Mouse (Mus musculus): Measurements from ENCODE around the gene Pla2g3. TPM values are rescaled to one million over a fixed set of nuclear protein-coding genes. Genes with fewer than 3 reads are reported as not detected.

Gene Pla2g3
- polyA plus RNA-seq, 1 experiment from 2014 or later, result 0.36 TPM

DNA sequence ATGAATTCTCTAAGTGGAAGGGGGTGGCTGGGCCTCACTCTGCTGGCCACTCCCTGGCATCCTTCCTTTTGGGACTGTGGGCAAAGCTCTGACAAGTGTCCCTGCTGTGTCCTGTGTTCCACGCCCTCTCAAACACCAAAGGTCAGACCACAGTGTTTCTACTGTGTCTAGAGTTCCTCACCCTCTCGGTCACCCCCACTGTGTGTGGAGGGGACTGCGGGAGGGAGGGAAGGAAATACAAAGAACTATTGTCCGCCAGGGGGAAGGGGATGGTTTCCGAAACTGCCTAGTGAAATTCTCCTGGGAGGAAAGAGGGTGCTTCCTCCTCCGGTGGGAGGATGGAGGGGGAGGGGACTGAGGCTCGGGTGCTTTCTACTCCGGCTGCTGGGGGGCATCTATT is 46.9 kb downstream of the Pla2g3 start:
- Histone ChIP-seq H3K27ac (replicated peaks; ENCODE audit: low read depth, low read length) (peak overlapping the region; percentile 95), H3K9ac (ENCODE audit: low read depth, low read length) (peak overlapping the region; percentile 51; the same call in 1 of the 2 replicates), H3K4me3 (ENCODE audit: low read depth, low read length) (peak overlapping the region; percentile 43), H3K9me3 (ENCODE audit: control insufficient read depth, low read length) (no peaks in the 10 kb centered on the region), H3K36me3 (ENCODE audit: control insufficient read depth, insufficient read depth, low read length) (peaks cover 41% of the 10 kb centered on the region), H3K27me3 (replicated peaks; ENCODE audit: control insufficient read depth, insufficient read depth, low read length) (no peaks in the 10 kb centered on the region), H3K4me1 (ENCODE audit: control insufficient read depth, insufficient read depth, low read length) (peaks cover 23% of the 10 kb centered on the region), H3K4me2 (ENCODE audit: low read depth, low read length) (peak overlapping the region; percentile 68)
- 11% methylated on average over 8 of the region's 8 CpGs for WGBS
- no peak for DNase-seq (ENCODE audit: low spot score)
- no peak; the same call in 1 of the 2 replicates for ATAC-seq (ENCODE audit: low read depth)

GRCm38 (mm10) chr11:3535406-3535986 is 47.4 kb downstream of the Pla2g3 start:
- WGBS, result 0% methylated on average over 18 of the region's 36 CpGs
- peak; percentile 90 for ATAC-seq (ENCODE audit: low read depth)
- H3K4me2 ChIP-seq (ENCODE audit: low read depth, low read length), result peak overlapping the region; percentile 68

DNA sequence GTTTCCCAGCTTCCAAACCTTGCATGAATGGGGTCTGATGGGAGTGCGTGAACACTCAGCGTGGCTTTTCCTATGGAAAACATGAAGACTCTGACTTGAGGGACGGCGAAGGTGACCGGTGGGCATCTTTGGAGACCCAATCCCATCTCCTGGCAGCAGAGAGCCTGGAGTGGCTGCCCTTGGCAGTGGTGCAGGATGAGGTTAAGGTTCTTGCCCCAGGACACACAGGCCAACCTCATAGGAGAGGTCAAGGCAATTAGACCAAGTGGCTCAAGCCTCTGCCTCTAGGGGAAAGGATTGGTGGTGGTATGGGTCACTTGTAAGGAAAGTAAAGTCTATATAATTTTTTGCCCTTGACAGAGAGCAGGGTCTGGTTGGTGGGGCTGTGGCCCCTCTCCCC is 48.0 kb downstream of the Pla2g3 start:
- Histone ChIP-seq H3K4me3 (ENCODE audit: low read depth, low read length) (peak overlapping the region; percentile 43), H3K9me3 (ENCODE audit: control insufficient read depth, low read length) (no peaks in the 10 kb centered on the region), H3K9ac (ENCODE audit: low read depth, low read length) (peak overlapping the region; percentile 72), H3K36me3 (ENCODE audit: control insufficient read depth, insufficient read depth, low read length) (peaks cover 29% of the 10 kb centered on the region), H3K4me1 (ENCODE audit: control insufficient read depth, insufficient read depth, low read length) (peaks cover 23% of the 10 kb centered on the region), H3K4me2 (ENCODE audit: low read depth, low read length) (peak overlapping the region; percentile 68), H3K27me3 (replicated peaks; ENCODE audit: control insufficient read depth, insufficient read depth, low read length) (no peaks in the 10 kb centered on the region), H3K27ac (replicated peaks; ENCODE audit: low read depth, low read length) (peak overlapping the region; percentile 95)
- WGBS, result 23% methylated on average over 5 of the region's 5 CpGs
- DNase-seq (ENCODE audit: low spot score), result no peak
- no peak for ATAC-seq (ENCODE audit: low read depth)

More at GRCm38 (mm10) chr11:3535406-3535986, 47.4 kb downstream of the Pla2g3 start:
- Histone ChIP-seq H3K9ac (ENCODE audit: low read depth, low read length) (peak overlapping the region; percentile 72), H3K9me3 (ENCODE audit: control insufficient read depth, low read length) (no peaks in the 10 kb centered on the region), H3K4me3 (ENCODE audit: low read depth, low read length) (peak overlapping the region; percentile 43), H3K36me3 (ENCODE audit: control insufficient read depth, insufficient read depth, low read length) (peaks cover 35% of the 10 kb centered on the region), H3K27me3 (replicated peaks; ENCODE audit: control insufficient read depth, insufficient read depth, low read length) (no peaks in the 10 kb centered on the region), H3K4me1 (ENCODE audit: control insufficient read depth, insufficient read depth, low read length) (peaks cover 23% of the 10 kb centered on the region), H3K27ac (replicated peaks; ENCODE audit: low read depth, low read length) (peak overlapping the region; percentile 95)
- DNase-seq (ENCODE audit: low spot score), result peak; percentile 97

GRCm38 (mm10) chr11:3536745-3537333 is 48.8 kb downstream of the Pla2g3 start:
- WGBS, result 90% methylated on average over 5 of the region's 5 CpGs
- DNase-seq (ENCODE audit: low spot score) (no peak), ATAC-seq (ENCODE audit: low read depth) (no peak)
- no peak overlapping the region; the same call in 1 of the 2 replicates for H3K4me3 ChIP-seq (ENCODE audit: low read depth, low read length)
- no peak overlapping the region for H3K9ac ChIP-seq (ENCODE audit: low read depth, low read length)
- peaks cover 23% of the 10 kb centered on the region for H3K4me1 ChIP-seq (ENCODE audit: control insufficient read depth, insufficient read depth, low read length)
- peak overlapping the region; percentile 68 for H3K4me2 ChIP-seq (ENCODE audit: low read depth, low read length)
- H3K36me3 ChIP-seq (ENCODE audit: control insufficient read depth, insufficient read depth, low read length), result peaks cover 22% of the 10 kb centered on the region
- H3K9me3 ChIP-seq (ENCODE audit: control insufficient read depth, low read length), result no peaks in the 10 kb centered on the region
- H3K27me3 ChIP-seq (replicated peaks; ENCODE audit: control insufficient read depth, insufficient read depth, low read length), result no peaks in the 10 kb centered on the region
- H3K27ac ChIP-seq (replicated peaks; ENCODE audit: low read depth, low read length), result no peak overlapping the region

GRCm38 (mm10) chr11:3537711-3538110 is 49.6 kb downstream of the Pla2g3 start:
- no peak overlapping the region for H3K27ac ChIP-seq (replicated peaks; ENCODE audit: low read depth, low read length)
- no peaks in the 10 kb centered on the region for H3K27me3 ChIP-seq (replicated peaks; ENCODE audit: control insufficient read depth, insufficient read depth, low read length)
- ATAC-seq (ENCODE audit: low read depth) (no peak), DNase-seq (ENCODE audit: low spot score) (no peak)
- H3K4me3 ChIP-seq (ENCODE audit: low read depth, low read length), result peak overlapping the region; percentile 68
- peak overlapping the region; percentile 68 for H3K4me2 ChIP-seq (ENCODE audit: low read depth, low read length)
- H3K4me1 ChIP-seq (ENCODE audit: control insufficient read depth, insufficient read depth, low read length), result peaks cover 30% of the 10 kb centered on the region
- no peaks in the 10 kb centered on the region for H3K9me3 ChIP-seq (ENCODE audit: control insufficient read depth, low read length)
- WGBS, result 84% methylated on average over 3 of the region's 3 CpGs
- peaks cover 13% of the 10 kb centered on the region for H3K36me3 ChIP-seq (ENCODE audit: control insufficient read depth, insufficient read depth, low read length)
- H3K9ac ChIP-seq (ENCODE audit: low read depth, low read length), result peak overlapping the region; percentile 76; the same call in 1 of the 2 replicates

- WGBS, result 61% methylated on average over 4 of the region's 4 CpGs
- H3K36me3 ChIP-seq (ENCODE audit: control insufficient read depth, insufficient read depth, low read length), result peaks cover 7% of the 10 kb centered on the region; the same call in 1 of the 2 replicates
- peak overlapping the region; percentile 35; the same call in 1 of the 2 replicates for H3K27ac ChIP-seq (replicated peaks; ENCODE audit: low read depth, low read length)
- H3K4me2 ChIP-seq (ENCODE audit: low read depth, low read length), result peak overlapping the region; percentile 68
- ATAC-seq (ENCODE audit: low read depth) (no peak), DNase-seq (ENCODE audit: low spot score) (no peak)
- H3K27me3 ChIP-seq (replicated peaks; ENCODE audit: control insufficient read depth, insufficient read depth, low read length), result no peaks in the 10 kb centered on the region
- peak overlapping the region; percentile 68 for H3K4me3 ChIP-seq (ENCODE audit: low read depth, low read length)
- H3K9ac ChIP-seq (ENCODE audit: low read depth, low read length), result peak overlapping the region; percentile 76
- H3K4me1 ChIP-seq (ENCODE audit: control insufficient read depth, insufficient read depth, low read length), result peaks cover 32% of the 10 kb centered on the region
- no peaks in the 10 kb centered on the region for H3K9me3 ChIP-seq (ENCODE audit: control insufficient read depth, low read length)
These were observed 50.3 kb downstream of the Pla2g3 start for GRCm38 (mm10) chr11:3538341-3538740.

DNA sequence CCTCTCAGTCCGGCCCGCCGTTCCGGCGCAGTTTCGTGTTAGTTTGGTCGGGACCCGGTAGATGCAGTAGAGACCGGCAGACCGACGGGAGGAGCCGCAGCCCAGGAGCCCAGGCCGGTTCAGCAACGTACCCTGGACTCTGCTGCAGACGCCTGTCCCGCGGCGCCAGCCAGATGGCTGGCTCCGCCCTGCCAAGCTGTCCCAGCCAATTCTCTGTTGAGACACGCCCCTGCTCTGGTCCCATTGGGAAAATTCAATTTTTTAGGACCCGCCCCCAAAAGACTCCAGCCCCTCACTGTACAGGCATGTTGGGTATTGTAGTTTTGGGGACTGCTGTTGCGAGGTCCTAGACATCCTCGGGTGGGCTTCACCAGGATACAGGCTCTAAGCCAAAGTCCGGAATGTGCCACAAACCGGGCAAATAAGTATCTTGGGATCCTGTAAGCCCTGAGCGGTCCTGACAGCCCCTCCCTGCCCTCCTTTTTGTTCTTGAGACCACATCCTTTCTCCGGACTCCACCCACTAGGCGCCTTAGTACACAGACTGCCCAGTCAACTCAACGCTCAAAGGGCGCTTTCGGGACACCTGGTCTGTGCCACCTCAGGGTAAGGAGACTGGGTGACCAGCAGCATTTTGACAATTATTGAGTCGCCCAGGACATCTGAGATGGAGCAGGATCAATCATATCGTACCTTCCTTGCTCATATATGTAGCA is 51.2 kb downstream of the Pla2g3 start:
- 5% methylated on average over 29 of the region's 33 CpGs for WGBS
- DNase-seq (ENCODE audit: low spot score) (peak; percentile 98), ATAC-seq (ENCODE audit: low read depth) (peak; percentile 90)
- Histone ChIP-seq H3K4me2 (ENCODE audit: low read depth, low read length) (peak overlapping the region; percentile 68), H3K27me3 (replicated peaks; ENCODE audit: control insufficient read depth, insufficient read depth, low read length) (no peaks in the 10 kb centered on the region), H3K9ac (ENCODE audit: low read depth, low read length) (peak overlapping the region; percentile 76), H3K9me3 (ENCODE audit: control insufficient read depth, low read length) (peaks cover 1% of the 10 kb centered on the region; the same call in 1 of the 2 replicates), H3K4me1 (ENCODE audit: control insufficient read depth, insufficient read depth, low read length) (peaks cover 32% of the 10 kb centered on the region), H3K27ac (replicated peaks; ENCODE audit: low read depth, low read length) (peak overlapping the region; percentile 35; the same call in 1 of the 2 replicates), H3K4me3 (ENCODE audit: low read depth, low read length) (peak overlapping the region; percentile 68), H3K36me3 (ENCODE audit: control insufficient read depth, insufficient read depth, low read length) (peaks cover 7% of the 10 kb centered on the region; the same call in 1 of the 2 replicates)

DNA sequence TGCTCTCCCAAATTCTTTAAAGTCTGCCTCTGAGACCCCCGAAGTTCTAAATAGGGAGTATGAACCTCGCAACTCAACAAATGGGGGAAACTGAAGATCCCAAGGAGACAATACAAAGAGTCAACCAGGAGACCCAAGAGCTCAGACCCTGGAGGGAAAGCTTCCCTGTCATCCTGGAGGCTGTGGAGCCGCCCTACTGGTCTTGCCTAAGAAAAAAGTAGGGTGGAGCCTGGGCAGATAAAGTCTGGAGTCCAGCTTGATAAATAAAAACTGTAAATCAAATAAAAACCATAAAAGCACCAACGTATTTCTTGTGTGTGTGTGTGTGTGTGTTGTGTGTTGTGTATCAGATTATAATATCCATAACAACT is 51.7 kb downstream of the Pla2g3 start:
- Histone ChIP-seq H3K27me3 (replicated peaks; ENCODE audit: control insufficient read depth, insufficient read depth, low read length) (no peaks in the 10 kb centered on the region), H3K4me2 (ENCODE audit: low read depth, low read length) (peak overlapping the region; percentile 68), H3K27ac (replicated peaks; ENCODE audit: low read depth, low read length) (no peak overlapping the region), H3K36me3 (ENCODE audit: control insufficient read depth, insufficient read depth, low read length) (peaks cover 7% of the 10 kb centered on the region; the same call in 1 of the 2 replicates), H3K9me3 (ENCODE audit: control insufficient read depth, low read length) (peaks cover 7% of the 10 kb centered on the region; the same call in 1 of the 2 replicates), H3K4me3 (ENCODE audit: low read depth, low read length) (peak overlapping the region; percentile 68), H3K9ac (ENCODE audit: low read depth, low read length) (peak overlapping the region; percentile 52), H3K4me1 (ENCODE audit: control insufficient read depth, insufficient read depth, low read length) (peaks cover 32% of the 10 kb centered on the region)
- WGBS, result 82% methylated on average over 4 of the region's 4 CpGs
- ATAC-seq (ENCODE audit: low read depth), result no peak
- DNase-seq (ENCODE audit: low spot score), result no peak

Data from embryonic facial prominence, embryonic 14.5 days (tissue).